Mouse (Mus musculus): Measurements from ENCODE around the gene Mcfd2. TPM values are rescaled to one million over a fixed set of nuclear protein-coding genes. Genes with fewer than 3 reads are reported as not detected.
A peak's percentile ranks its signal among the peaks of the same experiment; 100 is the strongest.

Gene Mcfd2
- total and polyA plus RNA-seq, 3 experiments: 24.7 to 41.9 (median 39.1) TPM

- peak overlapping the region; percentile 31 for H3K27ac ChIP-seq (ENCODE audit: insufficient read depth, low read depth)
- H3K27me3 ChIP-seq (replicated peaks): peaks cover 2% of the 10 kb centered on the region
- H3K9ac ChIP-seq (ENCODE audit: insufficient read depth, low read depth): peak overlapping the region; percentile 64
- TF ChIP-seq CHD1 (IDR thresholded peaks at IDR 0.05; ENCODE audit: low read depth, low read length) (no peak), USF1 (IDR thresholded peaks at IDR 0.05; ENCODE audit: low read depth, low read length) (peak; percentile 57), SIN3A (IDR thresholded peaks at IDR 0.05; ENCODE audit: low read length) (peak; percentile 1; the same call in 1 of the 2 replicates), MAX (IDR thresholded peaks at IDR 0.05; ENCODE audit: low read length) (peak; percentile 33; the same call in 1 of the 2 replicates), POLR2A (IDR thresholded peaks at IDR 0.05; ENCODE audit: low read depth, low read length) (no peak), USF2 (conservative IDR thresholded peaks at IDR 0.05; ENCODE audit: low read depth, low read length) (peak; percentile 68)
- dilution Hi-C loops (cut with MboI; ENCODE audit: extremely low pct_ligation_motif_present, extremely low pct_unique_long_range_greater_than_20kb, low sequenced_read_pairs): no loop called here
- no peaks in the 10 kb centered on the region for H3K79me2 ChIP-seq (replicated peaks; ENCODE audit: control insufficient read depth, extremely low read depth, insufficient read depth, poor library complexity, severe bottlenecking)
- H3K4me3 ChIP-seq (replicated peaks in 1 of 3; ENCODE audit: low read depth in 2 of 3, low read length in 2 of 3, poor library complexity in 1 of 3): peak overlapping the region; percentile 76 to 84 (median 82)
- no peaks in the 10 kb centered on the region for H3K9me3 ChIP-seq (replicated peaks; ENCODE audit: low read length)
- peak overlapping the region; percentile 96 for H3K4me2 ChIP-seq (ENCODE audit: insufficient read depth, low read depth, poor library complexity, severe bottlenecking)
- H3K36me3 ChIP-seq (replicated peaks in 1 of 2; ENCODE audit: control insufficient read depth in 1 of 2, insufficient read depth in 1 of 2, low read length in 1 of 2): peaks cover 0 to 7% of the 10 kb centered on the region in 2 experiments
- H3K4me1 ChIP-seq (ENCODE audit: control insufficient read depth in 1 of 2, insufficient read depth in 2 of 2): peaks cover 0 to 38% of the 10 kb centered on the region in 2 experiments; a peak in 3 of 4 replicates
- DNase-seq (ENCODE audit: extremely low read depth): peak; percentile 45
- in situ Hi-C loops (cut with MboI; ENCODE audit: low pct_ligation_motif_present, low pct_unique_long_range_greater_than_20kb, low sequenced_read_pairs): no loop called here
Observed at GRCm38 (mm10) chr17:87283055-87283754, 17.5 kb upstream of the Mcfd2 start.

GRCm38 (mm10) chr17:87282706-87283053 is 16.9 kb upstream of the Mcfd2 start, which contains the start of gene Ttc7:
Ttc7 (plus strand) TSS chr17:87282886.
- dilution Hi-C loops (cut with MboI; ENCODE audit: extremely low pct_ligation_motif_present, extremely low pct_unique_long_range_greater_than_20kb, low sequenced_read_pairs) (no loop called here), in situ Hi-C loops (cut with MboI; ENCODE audit: low pct_ligation_motif_present, low pct_unique_long_range_greater_than_20kb, low sequenced_read_pairs) (no loop called here)
- Histone ChIP-seq H3K36me3 (replicated peaks in 1 of 2; ENCODE audit: control insufficient read depth in 1 of 2, insufficient read depth in 1 of 2, low read length in 1 of 2) (peaks cover 0 to 7% of the 10 kb centered on the region in 2 experiments), H3K4me3 (replicated peaks in 1 of 3; ENCODE audit: low read depth in 2 of 3, low read length in 2 of 3, poor library complexity in 1 of 3) (peak within 1 kb of the TSS; percentile 76 to 84 (median 82)), H3K27me3 (replicated peaks) (peaks cover 2% of the 10 kb centered on the region), H3K4me1 (ENCODE audit: control insufficient read depth in 1 of 2, insufficient read depth in 2 of 2) (peaks cover 0 to 38% of the 10 kb centered on the region in 2 experiments; a peak in 3 of 4 replicates), H3K9ac (ENCODE audit: insufficient read depth, low read depth) (peak within 1 kb of the TSS; percentile 91), H3K27ac (ENCODE audit: insufficient read depth, low read depth) (peak within 1 kb of the TSS; percentile 63), H3K9me3 (replicated peaks; ENCODE audit: low read length) (no peaks in the 10 kb centered on the region), H3K79me2 (replicated peaks; ENCODE audit: control insufficient read depth, extremely low read depth, insufficient read depth, poor library complexity, severe bottlenecking) (no peaks in the 10 kb centered on the region), H3K4me2 (ENCODE audit: insufficient read depth, low read depth, poor library complexity, severe bottlenecking) (peak within 1 kb of the TSS; percentile 96)
- peak; percentile 90 for DNase-seq (ENCODE audit: extremely low read depth)
- TF ChIP-seq RAD21 (IDR thresholded peaks at IDR 0.05; ENCODE audit: low read depth, low read length): no peak
- no peak for TF ChIP-seq CTCF (conservative IDR thresholded peaks at IDR 0.05 in 1 of 2, IDR thresholded peaks at IDR 0.05 in 1 of 2; ENCODE audit: low read depth in 2 of 2, low read length in 2 of 2)
- TF ChIP-seq NELFE (IDR thresholded peaks at IDR 0.05; ENCODE audit: low read depth, low read length): peak; percentile 64; the same call in 1 of the 2 replicates
- TF ChIP-seq UBTF (IDR thresholded peaks at IDR 0.05; ENCODE audit: low read depth, low read length): 0 out of 2 replicates have a peak, but pooled peaks have one; percentile 13
- no peak for TF ChIP-seq JUN (IDR thresholded peaks at IDR 0.05; ENCODE audit: insufficient read depth, low read depth, low read length)
- no peak for TF ChIP-seq MAFK (IDR thresholded peaks at IDR 0.05; ENCODE audit: insufficient replicate concordance, low read length)
- no peak for TF ChIP-seq RCOR1 (conservative IDR thresholded peaks at IDR 0.05; ENCODE audit: low read depth, low read length)
- TF ChIP-seq ETS1 (conservative IDR thresholded peaks at IDR 0.05; ENCODE audit: low read depth, low read length): no peak
- TF ChIP-seq POLR2A (IDR thresholded peaks at IDR 0.05; ENCODE audit: low read depth, low read length): peak; percentile 81
- no peak for TF ChIP-seq MAX (IDR thresholded peaks at IDR 0.05; ENCODE audit: low read length)
- TF ChIP-seq JUND (conservative IDR thresholded peaks at IDR 0.05; ENCODE audit: low read depth, low read length): no peak
- no peak for TF ChIP-seq ZC3H11A (IDR thresholded peaks at IDR 0.05; ENCODE audit: low read depth, low read length)
- no peak for TF ChIP-seq ZKSCAN1 (IDR thresholded peaks at IDR 0.05; ENCODE audit: borderline replicate concordance, low read depth, low read length)
- TF ChIP-seq KAT2A (IDR thresholded peaks at IDR 0.05; ENCODE audit: insufficient replicate concordance, low read length): no peak
- TF ChIP-seq USF2 (conservative IDR thresholded peaks at IDR 0.05; ENCODE audit: low read depth, low read length): no peak
- TF ChIP-seq E2F4 (IDR thresholded peaks at IDR 0.05; ENCODE audit: insufficient replicate concordance, low read depth, low read length): no peak
- no peak for TF ChIP-seq MAZ (IDR thresholded peaks at IDR 0.05; ENCODE audit: low read depth, low read length)
- no peak for TF ChIP-seq CHD1 (IDR thresholded peaks at IDR 0.05; ENCODE audit: low read depth, low read length)
- TF ChIP-seq POLR2AphosphoS2 (IDR thresholded peaks at IDR 0.05; ENCODE audit: low read depth, low read length): no peak
- TF ChIP-seq TBP (conservative IDR thresholded peaks at IDR 0.05; ENCODE audit: low read depth, low read length): 0 out of 2 replicates have a peak, but pooled peaks have one; percentile 34
- no peak for TF ChIP-seq SMC3 (IDR thresholded peaks at IDR 0.05; ENCODE audit: low read depth, low read length)
- TF ChIP-seq GABPA (IDR thresholded peaks at IDR 0.05; ENCODE audit: insufficient replicate concordance, low read depth, low read length): no peak
- TF ChIP-seq ELF1 (IDR thresholded peaks at IDR 0.05; ENCODE audit: low read depth, low read length): peak; percentile 53; the same call in 1 of the 2 replicates
- no peak for TF ChIP-seq MYC (IDR thresholded peaks at IDR 0.05; ENCODE audit: low read depth, low read length)
- TF ChIP-seq NRF1 (IDR thresholded peaks at IDR 0.05; ENCODE audit: low read depth, low read length): peak; percentile 62
- TF ChIP-seq USF1 (IDR thresholded peaks at IDR 0.05; ENCODE audit: low read depth, low read length): no peak
- TF ChIP-seq SIN3A (IDR thresholded peaks at IDR 0.05; ENCODE audit: low read length): peak; percentile 15; the same call in 1 of the 2 replicates
- peak; percentile 74 for TF ChIP-seq TCF12 (IDR thresholded peaks at IDR 0.05; ENCODE audit: low read depth, low read length)
- TF ChIP-seq IRF4 (IDR thresholded peaks at IDR 0.05; ENCODE audit: low read depth, low read length): no peak
- no peak for TF ChIP-seq ZNF384 (IDR thresholded peaks at IDR 0.05; ENCODE audit: low read depth, low read length)
